Mouse (Mus musculus) limb, embryonic 12.5 days (tissue): ENCODE measurements around the gene Ranbp10. TPM values are rescaled to one million over a fixed set of nuclear protein-coding genes. Genes with fewer than 3 reads are reported as not detected.

Experiments
- ATAC-seq: fragments of 200-750 bp; cut with Nextera tagmentation; 2 replicates; pipeline ENCODE4 v1.8.0; 2017; ENCODE audit warnings: low read depth, moderate TSS enrichment; ENCODE audit not compliant: insufficient number of reproducible peaks, insufficient read depth, low FRiP score, low TSS enrichment
- H3K27ac ChIP-seq: fragments of 300-500 bp; sonication (generic); 2 replicates; pipeline ENCODE4 v1.5.1; 2016; ENCODE audit warnings: mild to moderate bottlenecking, moderate library complexity
- H3K27me3 ChIP-seq: fragments of 300-500 bp; sonication (generic); 2 replicates; pipeline ENCODE4 v1.6.1; 2016; ENCODE audit warnings: mild to moderate bottlenecking, moderate library complexity
- H3K36me3 ChIP-seq: fragments of 300-500 bp; sonication (generic); 2 replicates; pipeline ENCODE4 v1.6.1; 2016; ENCODE audit warnings: mild to moderate bottlenecking, moderate library complexity
- H3K4me1 ChIP-seq: fragments of 300-500 bp; sonication (generic); replicated peaks from 2 replicates; pipeline ENCODE4 v1.6.1; 2016
- H3K4me2 ChIP-seq: fragments of 300-500 bp; sonication (generic); 2 replicates; pipeline ENCODE4 v1.6.1; 2016; ENCODE audit warnings: mild to moderate bottlenecking, moderate library complexity
- H3K4me3 ChIP-seq: fragments of 300-500 bp; sonication (generic); replicated peaks from 2 replicates; pipeline ENCODE4 v1.5.1; 2016; ENCODE audit warnings: mild to moderate bottlenecking
- H3K9ac ChIP-seq: fragments of 300-500 bp; sonication (generic); replicated peaks from 2 replicates; pipeline ENCODE4 v1.6.1; 2016; ENCODE audit warnings: mild to moderate bottlenecking, moderate library complexity
- H3K9me3 ChIP-seq: fragments of 300-500 bp; sonication (generic); 2 replicates; pipeline ENCODE4 v1.6.1; 2016; ENCODE audit warnings: mild to moderate bottlenecking, moderate library complexity
- WGBS: fragments of 180-500 bp; shearing (Covaris S2); methylation state at CpG from one replicate; pipeline ENCODE4 v1.1.7; 2016; 5-methylcytosine and 5-hydroxymethylcytosine counted together
- polyA plus RNA-seq: library from polyadenylated mRNA; unstranded; fragments of >200 nt; fragmentation: Nextera tagmentation; extraction: Ambion mirVana; gene quantifications from 2 replicates; pipeline ENCODE4 v1.2.1, GENCODE M21; 2016

Ranbp10 gene
- polyA plus RNA-seq, 1 experiment from 2014 or later: 17.2 TPM

- H3K27me3 ChIP-seq: no peaks in the 10 kb centered on the region
Measured at GRCm38 (mm10) chr8:105805964-105806363, 21.2 kb downstream of the Ranbp10 start.

DNA sequence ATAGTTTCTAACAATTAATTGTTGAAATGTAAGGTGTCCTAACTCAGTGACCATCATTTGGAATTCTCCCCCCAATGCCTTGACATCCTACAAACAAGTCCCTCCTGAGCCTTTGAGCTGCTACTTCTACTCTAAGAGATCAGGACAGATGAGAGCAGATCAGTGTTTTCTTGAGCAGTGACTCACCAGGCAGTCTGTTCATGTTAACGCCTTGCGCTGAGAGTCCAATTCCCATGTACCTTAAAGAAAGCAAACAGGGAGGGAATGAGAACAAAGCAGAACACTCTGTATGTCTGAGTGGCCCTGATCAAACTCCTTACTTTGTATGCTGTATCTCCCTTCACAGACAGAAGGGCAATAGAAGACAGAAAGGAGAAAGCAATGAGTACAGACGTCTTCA is 21.8 kb downstream of the Ranbp10 start:
- ATAC-seq: no peak
- WGBS: 81% methylated on average over 3 of the region's 3 CpGs
- H3K9ac ChIP-seq: no peak overlapping the region

More at GRCm38 (mm10) chr8:105805964-105806363, 21.2 kb downstream of the Ranbp10 start:
- Histone ChIP-seq H3K36me3 (peaks cover 56% of the 10 kb centered on the region), H3K4me3 (no peak overlapping the region), H3K9me3 (no peaks in the 10 kb centered on the region), H3K4me2 (no peak overlapping the region), H3K4me1 (no peaks in the 10 kb centered on the region), H3K9ac (no peak overlapping the region), H3K27ac (no peak overlapping the region)
- no peak for ATAC-seq
- WGBS: 87% methylated on average over 1 of the region's 1 CpGs

DNA sequence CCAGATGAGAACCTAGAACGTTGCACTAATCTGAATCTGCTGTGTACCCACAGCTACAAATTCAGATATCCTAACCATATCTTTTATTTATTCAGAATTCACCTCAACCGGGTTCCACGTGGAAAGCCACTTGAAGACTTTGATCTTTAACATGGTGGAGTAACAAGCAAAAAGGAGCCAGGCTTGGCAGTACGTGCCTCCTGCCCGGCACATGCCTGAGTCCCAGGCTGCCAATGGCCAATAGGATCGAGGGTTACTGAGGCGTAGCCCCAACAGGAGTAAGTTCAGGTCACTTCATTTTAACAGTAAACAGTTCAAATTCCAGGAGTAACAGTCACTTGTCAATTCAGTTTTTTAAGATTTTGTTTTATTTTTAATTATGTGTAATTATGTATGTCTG is 22.4 kb downstream of the Ranbp10 start:
- no peak overlapping the region for H3K9ac ChIP-seq
- no peaks in the 10 kb centered on the region for H3K27me3 ChIP-seq
- no peak overlapping the region for H3K4me3 ChIP-seq
- no peak for ATAC-seq
- no peak overlapping the region for H3K27ac ChIP-seq
- H3K36me3 ChIP-seq: peaks cover 57% of the 10 kb centered on the region
- 94% methylated on average over 7 of the region's 7 CpGs for WGBS
- H3K4me1 ChIP-seq: no peaks in the 10 kb centered on the region
- H3K9me3 ChIP-seq: no peaks in the 10 kb centered on the region
- H3K4me2 ChIP-seq: no peak overlapping the region

More for the DNA sequence above, 21.8 kb downstream of the Ranbp10 start:
- Histone ChIP-seq H3K4me3 (no peak overlapping the region), H3K36me3 (peaks cover 53% of the 10 kb centered on the region), H3K4me1 (no peaks in the 10 kb centered on the region), H3K27ac (no peak overlapping the region), H3K9me3 (no peaks in the 10 kb centered on the region), H3K27me3 (no peaks in the 10 kb centered on the region), H3K4me2 (no peak overlapping the region)

DNA sequence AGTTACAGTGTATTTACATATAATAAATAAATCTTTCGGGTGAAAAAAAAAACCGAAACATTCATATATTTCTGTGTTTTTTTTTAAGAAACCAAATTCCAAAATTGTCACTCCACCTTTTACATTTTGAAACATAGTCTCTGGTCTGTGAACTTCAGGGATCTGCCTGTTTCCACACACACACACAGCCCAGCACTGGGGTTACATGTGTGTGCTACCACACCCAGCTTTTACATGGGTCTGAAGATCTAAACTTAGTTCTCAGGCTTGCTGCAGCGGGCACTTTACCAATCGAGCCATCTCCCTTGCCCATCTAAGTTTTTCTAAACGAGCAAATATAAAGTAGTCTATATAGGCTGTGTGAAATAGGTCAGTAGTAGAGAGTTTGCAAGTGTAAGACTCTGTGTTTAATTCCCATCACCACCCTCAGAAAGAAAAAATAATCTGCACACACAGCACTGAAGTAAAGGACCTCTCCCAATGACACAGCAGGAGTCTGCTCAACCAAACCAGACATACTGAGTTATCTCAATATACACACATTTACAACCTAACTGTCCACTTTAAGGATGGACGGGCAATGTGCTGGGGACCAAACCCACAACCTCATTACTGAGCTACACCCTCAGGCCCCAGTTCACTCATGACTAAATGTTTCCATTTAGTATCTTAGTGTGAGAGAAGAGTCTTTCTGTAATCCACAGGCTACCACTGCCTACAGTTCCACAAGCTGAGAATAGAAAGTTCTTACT is 25.8 kb downstream of the Ranbp10 start:
- Histone ChIP-seq H3K9ac (no peak overlapping the region), H3K27ac (no peak overlapping the region; the same call in 1 of the 2 replicates), H3K9me3 (no peaks in the 10 kb centered on the region), H3K4me1 (no peaks in the 10 kb centered on the region), H3K4me2 (no peak overlapping the region), H3K27me3 (no peaks in the 10 kb centered on the region), H3K36me3 (peaks cover 51% of the 10 kb centered on the region), H3K4me3 (no peak overlapping the region)
- 84% methylated on average over 6 of the region's 6 CpGs for WGBS
- no peak for ATAC-seq

- 66% methylated on average over 8 of the region's 8 CpGs for WGBS
- no peaks in the 10 kb centered on the region for H3K4me1 ChIP-seq
- no peak overlapping the region for H3K4me2 ChIP-seq
- peaks cover 50% of the 10 kb centered on the region for H3K36me3 ChIP-seq
- no peak overlapping the region for H3K4me3 ChIP-seq
- no peaks in the 10 kb centered on the region for H3K9me3 ChIP-seq
- no peak for ATAC-seq
- H3K9ac ChIP-seq: no peak overlapping the region
- peak overlapping the region; percentile 25; the same call in 1 of the 2 replicates for H3K27ac ChIP-seq
- no peaks in the 10 kb centered on the region for H3K27me3 ChIP-seq
Measured at GRCm38 (mm10) chr8:105799091-105799812, 27.9 kb downstream of the Ranbp10 start.

GRCm38 (mm10) chr8:105798408-105798807 is 28.7 kb downstream of the Ranbp10 start:
- H3K9ac ChIP-seq: no peak overlapping the region
- peaks cover 47% of the 10 kb centered on the region for H3K36me3 ChIP-seq
- no peaks in the 10 kb centered on the region for H3K9me3 ChIP-seq
- WGBS: 94% methylated on average over 5 of the region's 5 CpGs
- no peak overlapping the region for H3K27ac ChIP-seq
- no peak overlapping the region for H3K4me2 ChIP-seq
- no peak for ATAC-seq
- H3K4me1 ChIP-seq: no peaks in the 10 kb centered on the region
- no peak overlapping the region for H3K4me3 ChIP-seq
- H3K27me3 ChIP-seq: no peaks in the 10 kb centered on the region

GRCm38 (mm10) chr8:105795785-105796184 is 31.4 kb downstream of the Ranbp10 start:
- no peaks in the 10 kb centered on the region for H3K9me3 ChIP-seq
- WGBS: 93% methylated on average over 1 of the region's 1 CpGs
- no peaks in the 10 kb centered on the region for H3K4me1 ChIP-seq
- peaks cover 37% of the 10 kb centered on the region for H3K36me3 ChIP-seq
- ATAC-seq: no peak
- H3K27me3 ChIP-seq: no peaks in the 10 kb centered on the region
- no peak overlapping the region for H3K9ac ChIP-seq
- H3K4me2 ChIP-seq: no peak overlapping the region
- H3K4me3 ChIP-seq: no peak overlapping the region
- H3K27ac ChIP-seq: no peak overlapping the region

DNA sequence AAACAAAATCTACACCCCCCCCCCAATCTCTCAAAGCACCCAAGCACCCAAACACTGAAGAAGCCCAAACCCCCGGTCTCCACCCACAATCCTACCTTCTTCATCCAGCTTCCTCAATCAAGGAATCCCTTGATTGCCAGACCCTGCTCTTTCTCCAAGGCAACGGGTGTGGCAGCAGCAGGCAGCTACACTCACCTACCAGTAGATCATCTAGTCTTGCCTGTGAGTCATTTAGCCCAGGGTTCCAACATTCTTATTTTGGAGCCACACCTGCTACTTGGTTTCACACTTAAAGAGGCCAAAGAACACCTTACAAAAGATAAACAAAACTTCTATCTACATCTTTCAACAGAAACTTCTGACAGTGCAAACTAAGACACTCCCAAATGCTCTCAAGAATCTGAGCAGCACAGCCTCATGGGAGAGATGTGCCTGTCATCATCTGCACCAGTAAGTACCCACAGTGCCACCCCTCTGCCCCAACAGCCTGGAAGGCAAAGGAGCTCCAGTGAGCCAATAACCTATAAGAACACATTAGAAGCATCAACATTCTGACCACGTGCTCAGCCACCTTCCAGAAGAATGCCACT is 33.0 kb downstream of the Ranbp10 start:
- H3K4me2 ChIP-seq: no peak overlapping the region
- 87% methylated on average over 3 of the region's 3 CpGs for WGBS
- no peak overlapping the region for H3K4me3 ChIP-seq
- H3K27ac ChIP-seq: no peak overlapping the region
- no peak overlapping the region for H3K9ac ChIP-seq
- no peaks in the 10 kb centered on the region for H3K9me3 ChIP-seq
- no peak for ATAC-seq
- H3K36me3 ChIP-seq: peaks cover 33% of the 10 kb centered on the region
- no peaks in the 10 kb centered on the region for H3K4me1 ChIP-seq
- H3K27me3 ChIP-seq: no peaks in the 10 kb centered on the region

DNA sequence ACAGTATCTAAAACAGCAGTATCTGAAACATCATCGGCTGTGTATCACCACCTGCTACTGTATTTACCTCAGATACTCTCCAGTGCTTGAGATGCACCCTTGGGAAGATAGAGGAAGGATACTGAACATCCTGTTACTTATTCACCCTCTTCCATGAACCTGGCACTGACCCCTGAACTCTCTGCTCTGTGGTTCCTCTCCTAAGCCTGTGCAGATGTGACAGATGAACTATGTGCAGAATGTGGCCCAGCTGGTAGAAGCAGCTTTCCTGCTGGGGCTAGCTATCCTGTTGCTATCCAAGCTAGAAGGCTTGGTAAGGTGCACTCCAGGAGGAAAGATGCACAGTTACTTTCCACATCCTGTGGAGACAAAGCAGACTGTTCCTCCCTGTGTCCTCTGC is 33.8 kb downstream of the Ranbp10 start:
- H3K36me3 ChIP-seq: peaks cover 29% of the 10 kb centered on the region
- WGBS: 92% methylated on average over 1 of the region's 1 CpGs
- H3K9me3 ChIP-seq: no peaks in the 10 kb centered on the region
- H3K4me1 ChIP-seq: no peaks in the 10 kb centered on the region
- no peak overlapping the region for H3K9ac ChIP-seq
- H3K27me3 ChIP-seq: no peaks in the 10 kb centered on the region
- H3K4me3 ChIP-seq: no peak overlapping the region
- no peak overlapping the region for H3K4me2 ChIP-seq
- no peak overlapping the region for H3K27ac ChIP-seq
- ATAC-seq: no peak

DNA sequence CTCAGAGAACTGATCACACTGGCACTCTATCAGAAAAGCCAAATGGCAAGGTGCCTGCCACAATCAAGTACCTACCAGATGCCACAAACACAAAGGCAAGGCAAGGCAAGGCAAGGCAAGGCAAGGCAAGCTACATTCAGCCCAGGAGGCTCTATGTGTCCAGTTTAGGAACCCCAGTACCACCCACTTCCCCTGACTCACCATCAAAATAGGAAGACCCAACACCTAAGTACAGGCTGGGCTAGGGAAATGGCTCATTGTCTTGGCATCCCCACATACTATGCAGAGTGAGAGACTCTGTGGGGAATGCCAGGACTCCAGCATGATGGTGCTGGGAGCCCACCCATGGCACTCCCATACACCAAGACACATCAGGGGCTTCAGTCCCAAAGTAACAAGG is 37.5 kb downstream of the Ranbp10 start:
- Histone ChIP-seq H3K27ac (no peak overlapping the region), H3K4me3 (no peak overlapping the region), H3K27me3 (no peaks in the 10 kb centered on the region), H3K36me3 (peaks cover 33% of the 10 kb centered on the region), H3K9me3 (no peaks in the 10 kb centered on the region), H3K4me1 (no peaks in the 10 kb centered on the region), H3K9ac (no peak overlapping the region), H3K4me2 (no peak overlapping the region)
- no peak for ATAC-seq

GRCm38 (mm10) chr8:105788927-105789326 is 38.2 kb downstream of the Ranbp10 start:
- Histone ChIP-seq H3K4me3 (no peak overlapping the region), H3K9me3 (no peaks in the 10 kb centered on the region), H3K36me3 (peaks cover 38% of the 10 kb centered on the region), H3K27ac (no peak overlapping the region), H3K4me2 (no peak overlapping the region), H3K9ac (no peak overlapping the region), H3K4me1 (no peaks in the 10 kb centered on the region), H3K27me3 (no peaks in the 10 kb centered on the region)
- no peak for ATAC-seq
- WGBS: 65% methylated on average over 4 of the region's 4 CpGs
